Mouse (Mus musculus) macrophage (primary cell): ENCODE measurements around the gene Fubp3. TPM values are rescaled to one million over a fixed set of nuclear protein-coding genes. Genes with fewer than 3 reads are reported as not detected.
"Not testable (repeated sequence)": the region's sequence is repeated elsewhere in the genome, so short reads cannot be mapped to it uniquely, and the experiment has no call there.

ENCODE experiments used
- H3K27ac ChIP-seq: fragments of 350-480 bp; formaldehyde crosslinking; 2 replicates; pipeline ENCODE4 v1.9.0; 2021
- H3K36me3 ChIP-seq: fragments of 350-480 bp; formaldehyde crosslinking; 2 replicates; pipeline ENCODE4 v1.9.0; 2021; ENCODE audit errors: inconsistent target
- H3K4me3 ChIP-seq: fragments of 350-480 bp; formaldehyde crosslinking; 2 replicates; pipeline ENCODE4 v1.9.0; 2021; ENCODE audit errors: inconsistent target
- H3K79me2 ChIP-seq: fragments of 350-480 bp; formaldehyde crosslinking; 2 replicates; pipeline ENCODE4 v1.9.0; 2021; ENCODE audit errors: inconsistent target
- WGBS: methylation state at CpG from one replicate; pipeline ENCODE4 v1.1.7; 2026; ENCODE audit warnings: inconsistent platforms; ENCODE audit not compliant: missing documents; 5-methylcytosine and 5-hydroxymethylcytosine counted together
- polyA plus RNA-seq: library from polyadenylated mRNA; stranded (reverse); fragments of 250-400 nt; gene quantifications from 3 replicates; pipeline ENCODE4 v1.2.4, GENCODE M21; 2018; ENCODE audit warnings: inconsistent platforms
- total RNA-seq, 78 experiments: library from RNA; depleted of rRNA; stranded (reverse); fragments of 250-400 nt; gene quantifications; 1 replicate in 9 of 78; 2 replicates in 24 of 78; 3 replicates in 43 of 78; 4 replicates in 2 of 78; pipeline ENCODE4 v1.2.4; 2018; ENCODE audit warnings: inconsistent platforms in 56 of 78

Fubp3 gene
- total RNA-seq (2018; cell fraction: chromatin; rRNA removed), result 10 to 100 TPM; 19.5 to 72.1 (median 52.4) TPM
- 10 to 100 TPM; 14.6 to 27.2 (median 20.5) TPM for total RNA-seq (2018; cell fraction: cytosol; rRNA removed)
- 10 to 100 TPM; 15.9 to 57.9 (median 33.6) TPM for total RNA-seq (2018; cell fraction: nucleus; rRNA removed)
- polyA plus RNA-seq, result 19.6 to 23.3 TPM (median 20.0 TPM) in 3 replicates

GRCm38 (mm10) chr2:31572051-31572914 lies at the start of gene Fubp3:
Fubp3 (plus strand) TSS chr2:31572651.
- H3K27ac ChIP-seq, result peak within 1 kb of the TSS; percentile 39
- 2% methylated on average over 49 of the region's 51 CpGs for WGBS

GRCm38 (mm10) chr2:31524641-31525040 lies 47.8 kb upstream of the Fubp3 start:
- H3K36me3 ChIP-seq, result no peaks in the 10 kb centered on the region
- no peaks in the 10 kb centered on the region for H3K79me2 ChIP-seq
- WGBS, result 60% methylated on average over 5 of the region's 5 CpGs
- no peak overlapping the region for H3K4me3 ChIP-seq
- H3K27ac ChIP-seq, result no peak overlapping the region

More at GRCm38 (mm10) chr2:31572051-31572914, at the start of gene Fubp3:
- peak within 1 kb of the TSS; percentile 67 for H3K4me3 ChIP-seq
- peaks cover 47% of the 10 kb centered on the region for H3K79me2 ChIP-seq
- no peaks in the 10 kb centered on the region for H3K36me3 ChIP-seq

GRCm38 (mm10) chr2:31525778-31526177 lies 46.7 kb upstream of the Fubp3 start:
- WGBS, result 79% methylated on average over 10 of the region's 10 CpGs
- no peaks in the 10 kb centered on the region for H3K79me2 ChIP-seq

GRCm38 (mm10) chr2:31530201-31530600 lies 42.2 kb upstream of the Fubp3 start:
- 86% methylated on average over 5 of the region's 5 CpGs for WGBS
- Histone ChIP-seq H3K27ac (no peak overlapping the region), H3K4me3 (no peak overlapping the region), H3K79me2 (no peaks in the 10 kb centered on the region), H3K36me3 (no peaks in the 10 kb centered on the region)

More at GRCm38 (mm10) chr2:31525778-31526177, 46.7 kb upstream of the Fubp3 start:
- no peak overlapping the region for H3K4me3 ChIP-seq
- no peak overlapping the region for H3K27ac ChIP-seq
- no peaks in the 10 kb centered on the region for H3K36me3 ChIP-seq

GRCm38 (mm10) chr2:31537054-31537453 lies 35.4 kb upstream of the Fubp3 start:
- Histone ChIP-seq H3K36me3 (no peaks in the 10 kb centered on the region), H3K79me2 (no peaks in the 10 kb centered on the region), H3K27ac (no peak overlapping the region), H3K4me3 (no peak overlapping the region)
- 80% methylated on average over 4 of the region's 5 CpGs for WGBS

- Histone ChIP-seq H3K27ac (no peak overlapping the region), H3K36me3 (no peaks in the 10 kb centered on the region), H3K79me2 (no peaks in the 10 kb centered on the region), H3K4me3 (no peak overlapping the region)
- 75% methylated on average over 5 of the region's 5 CpGs for WGBS
These were observed 33.7 kb upstream of the Fubp3 start for GRCm38 (mm10) chr2:31538745-31539144.

GRCm38 (mm10) chr2:31541581-31541980 lies 30.9 kb upstream of the Fubp3 start:
- 98% methylated on average over 5 of the region's 5 CpGs for WGBS
- Histone ChIP-seq H3K79me2 (no peaks in the 10 kb centered on the region), H3K4me3 (no peak overlapping the region)

GRCm38 (mm10) chr2:31547726-31548125 lies 24.7 kb upstream of the Fubp3 start:
- Histone ChIP-seq H3K79me2 (no peaks in the 10 kb centered on the region), H3K4me3 (no peak overlapping the region), H3K27ac (no peak overlapping the region), H3K36me3 (no peaks in the 10 kb centered on the region)
- 76% methylated on average over 10 of the region's 11 CpGs for WGBS

More at GRCm38 (mm10) chr2:31541581-31541980, 30.9 kb upstream of the Fubp3 start:
- Histone ChIP-seq H3K36me3 (no peaks in the 10 kb centered on the region), H3K27ac (no peak overlapping the region)

GRCm38 (mm10) chr2:31550503-31550902 lies 21.9 kb upstream of the Fubp3 start:
- 74% methylated on average over 3 of the region's 3 CpGs for WGBS
- H3K4me3 ChIP-seq, result no peak overlapping the region
- no peaks in the 10 kb centered on the region for H3K79me2 ChIP-seq
- no peak overlapping the region for H3K27ac ChIP-seq
- H3K36me3 ChIP-seq, result no peaks in the 10 kb centered on the region

- H3K79me2 ChIP-seq, H3K4me3 ChIP-seq, H3K36me3 ChIP-seq, H3K27ac ChIP-seq: not testable (repeated sequence)
- WGBS, result 88% methylated on average over 1 of the region's 3 CpGs
These were observed 21.1 kb upstream of the Fubp3 start for GRCm38 (mm10) chr2:31551351-31551750.

GRCm38 (mm10) chr2:31551971-31552370 lies 20.5 kb upstream of the Fubp3 start:
- WGBS, result 88% methylated on average over 10 of the region's 10 CpGs
- no peak overlapping the region for H3K27ac ChIP-seq

GRCm38 (mm10) chr2:31554619-31555018 lies 17.8 kb upstream of the Fubp3 start:
- no peak overlapping the region for H3K4me3 ChIP-seq
- 93% methylated on average over 5 of the region's 5 CpGs for WGBS
- H3K79me2 ChIP-seq, result no peaks in the 10 kb centered on the region
- no peaks in the 10 kb centered on the region for H3K36me3 ChIP-seq
- H3K27ac ChIP-seq, result no peak overlapping the region

More at GRCm38 (mm10) chr2:31551971-31552370, 20.5 kb upstream of the Fubp3 start:
- no peak overlapping the region for H3K4me3 ChIP-seq
- H3K36me3 ChIP-seq, result no peaks in the 10 kb centered on the region
- H3K79me2 ChIP-seq, result no peaks in the 10 kb centered on the region

GRCm38 (mm10) chr2:31572915-31573635 lies 624 bp downstream of the Fubp3 start:
- Histone ChIP-seq H3K4me3 (peak overlapping the region; percentile 67), H3K27ac (no peak overlapping the region)
- WGBS, result 4% methylated on average over 41 of the region's 41 CpGs

GRCm38 (mm10) chr2:31581617-31582016 lies 9.2 kb downstream of the Fubp3 start:
- H3K4me3 ChIP-seq, result no peak overlapping the region
- H3K36me3 ChIP-seq, result peaks cover 26% of the 10 kb centered on the region; the same call in 1 of the 2 replicates
- H3K27ac ChIP-seq, result no peak overlapping the region
- peaks cover 58% of the 10 kb centered on the region for H3K79me2 ChIP-seq
- 94% methylated on average over 2 of the region's 2 CpGs for WGBS

More at GRCm38 (mm10) chr2:31572915-31573635, 624 bp downstream of the Fubp3 start:
- peaks cover 55% of the 10 kb centered on the region for H3K79me2 ChIP-seq
- no peaks in the 10 kb centered on the region for H3K36me3 ChIP-seq
